Mouse (Mus musculus) inflammation-experienced regulatory T-cells, adult 6 months (primary cell): ENCODE measurements around the gene Kcnh8. TPM values are rescaled to one million over a fixed set of nuclear protein-coding genes. Genes with fewer than 3 reads are reported as not detected.

Source experiments
- ATAC-seq: one replicate; pipeline ENCODE4 v1.8.0; 2017
- polyA plus RNA-seq, 3 experiments: library from polyadenylated mRNA; unstranded; fragments of 100-300 nt; shearing (Covaris generic); gene quantifications; one replicate each; pipeline ENCODE4 v1.2.1; 2017

Gene Kcnh8
- polyA plus RNA-seq, 3 experiments from 2014 or later: not detected

GRCm38 (mm10) chr17:52829678-52830077, 227.2 kb downstream of the Kcnh8 start:
- no peak for ATAC-seq

DNA sequence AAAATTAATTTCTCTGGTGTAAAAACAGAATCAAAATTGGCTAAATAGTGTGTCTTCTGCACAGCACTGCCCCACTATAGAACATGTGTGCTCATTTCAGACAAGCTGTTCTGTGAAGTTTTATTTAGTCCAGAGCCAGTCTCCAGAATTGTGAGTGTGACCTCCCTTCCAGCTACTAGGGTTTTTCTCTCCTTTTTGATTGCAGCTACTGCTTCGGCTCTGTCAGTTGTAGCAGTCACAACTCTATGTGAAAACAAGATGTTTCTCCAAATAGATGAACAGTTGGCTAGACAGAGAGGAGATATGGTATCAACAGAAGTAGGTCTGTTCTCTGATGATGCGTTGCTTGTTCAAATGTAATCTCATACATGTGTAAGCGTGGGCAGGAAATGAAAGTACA, 270.7 kb downstream of the Kcnh8 start:
- no peak for ATAC-seq

DNA sequence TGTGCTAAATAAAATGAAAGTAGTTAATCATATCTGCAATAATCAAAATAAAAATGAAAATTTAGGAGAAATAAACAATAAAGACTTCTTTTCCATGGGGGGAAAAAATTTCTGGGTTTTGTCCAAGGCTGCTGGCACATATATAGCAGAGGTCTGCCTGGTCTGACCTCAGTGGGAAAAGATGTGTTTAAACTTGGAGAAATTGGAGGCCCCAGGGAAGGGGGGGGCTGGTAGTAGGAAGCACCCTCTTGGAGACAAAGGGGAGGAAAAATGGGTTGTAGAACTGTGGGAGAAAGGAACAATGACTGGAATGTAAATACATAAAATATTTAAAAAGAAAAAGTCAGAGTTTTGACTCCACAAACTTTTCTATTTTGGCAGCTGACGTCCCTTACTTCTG, 276.5 kb downstream of the Kcnh8 start:
- ATAC-seq: no peak

GRCm38 (mm10) chr17:52880051-52880450, 277.5 kb downstream of the Kcnh8 start:
- no peak for ATAC-seq

DNA sequence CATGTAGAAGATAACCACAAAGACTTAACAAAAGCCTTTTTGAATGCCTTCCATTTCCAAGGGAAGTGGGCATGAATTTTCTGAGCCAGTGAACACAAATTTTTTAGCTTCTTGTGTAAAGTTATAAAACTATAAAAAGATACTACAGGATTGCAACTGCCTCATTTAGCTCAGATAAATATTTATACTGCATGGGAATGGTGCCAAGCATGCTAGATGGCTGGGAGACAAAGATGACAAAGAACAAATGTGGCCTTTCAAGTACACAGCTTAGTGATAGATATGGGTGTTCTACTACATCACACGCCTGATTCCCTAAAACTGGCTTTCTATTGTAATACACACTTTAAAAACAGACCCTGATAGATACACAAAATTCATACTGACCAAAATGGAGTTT, 282.7 kb downstream of the Kcnh8 start:
- ATAC-seq: no peak

DNA sequence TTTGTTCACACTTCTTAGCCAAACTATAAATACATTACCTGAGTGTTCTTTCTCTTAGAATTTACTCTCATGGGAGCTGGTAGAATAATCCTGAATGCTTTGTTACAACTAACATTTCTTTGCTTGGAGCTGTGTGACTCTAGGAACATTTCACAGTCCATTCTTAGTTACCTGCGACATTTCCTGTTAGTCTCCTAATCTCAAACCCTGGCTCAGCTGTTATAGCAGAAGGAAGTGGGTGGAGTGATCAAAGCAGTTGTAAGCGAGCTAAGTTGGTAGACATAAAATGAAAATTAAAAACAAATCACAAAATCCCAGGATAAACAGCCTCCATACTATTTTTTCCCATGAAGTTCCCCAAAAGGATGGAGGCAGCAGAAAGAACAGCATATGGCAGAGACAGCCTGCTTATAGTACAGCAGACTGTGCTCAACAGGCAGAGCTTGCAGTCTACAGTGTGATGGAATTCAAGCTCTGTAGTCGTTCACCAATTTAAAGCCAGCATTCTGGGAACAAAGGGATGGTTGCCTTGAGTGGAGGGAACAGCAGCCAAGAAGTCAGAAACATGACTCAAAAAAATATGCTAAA, 318.1 kb downstream of the Kcnh8 start:
- no peak for ATAC-seq

DNA sequence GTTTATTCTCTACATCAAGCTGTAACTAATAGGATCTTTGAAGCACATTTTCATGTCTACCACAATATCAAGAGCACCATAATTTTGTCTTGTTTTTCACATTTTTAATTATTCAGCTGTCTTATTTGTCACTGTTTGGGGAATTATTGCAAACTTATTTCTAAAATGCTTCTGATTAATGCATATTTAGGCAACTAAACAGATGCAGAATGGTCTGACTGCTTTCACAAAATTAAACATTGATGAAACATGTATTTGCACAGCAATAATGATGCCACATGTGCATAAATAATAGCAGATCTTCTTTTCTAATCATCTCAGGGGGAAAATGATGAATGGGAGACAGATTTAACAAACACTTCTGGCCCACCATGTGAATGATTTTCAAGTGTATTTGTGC, 341.5 kb downstream of the Kcnh8 start:
- ATAC-seq: no peak

GRCm38 (mm10) chr17:52972735-52973134, 370.2 kb downstream of the Kcnh8 start:
- no peak for ATAC-seq

GRCm38 (mm10) chr17:52980958-52981357, 378.4 kb downstream of the Kcnh8 start:
- no peak for ATAC-seq
